Mouse (Mus musculus): Measurements from ENCODE around the gene Slc35e4.
A peak's percentile ranks its signal among the peaks of the same experiment; 100 is the strongest.

DNA sequence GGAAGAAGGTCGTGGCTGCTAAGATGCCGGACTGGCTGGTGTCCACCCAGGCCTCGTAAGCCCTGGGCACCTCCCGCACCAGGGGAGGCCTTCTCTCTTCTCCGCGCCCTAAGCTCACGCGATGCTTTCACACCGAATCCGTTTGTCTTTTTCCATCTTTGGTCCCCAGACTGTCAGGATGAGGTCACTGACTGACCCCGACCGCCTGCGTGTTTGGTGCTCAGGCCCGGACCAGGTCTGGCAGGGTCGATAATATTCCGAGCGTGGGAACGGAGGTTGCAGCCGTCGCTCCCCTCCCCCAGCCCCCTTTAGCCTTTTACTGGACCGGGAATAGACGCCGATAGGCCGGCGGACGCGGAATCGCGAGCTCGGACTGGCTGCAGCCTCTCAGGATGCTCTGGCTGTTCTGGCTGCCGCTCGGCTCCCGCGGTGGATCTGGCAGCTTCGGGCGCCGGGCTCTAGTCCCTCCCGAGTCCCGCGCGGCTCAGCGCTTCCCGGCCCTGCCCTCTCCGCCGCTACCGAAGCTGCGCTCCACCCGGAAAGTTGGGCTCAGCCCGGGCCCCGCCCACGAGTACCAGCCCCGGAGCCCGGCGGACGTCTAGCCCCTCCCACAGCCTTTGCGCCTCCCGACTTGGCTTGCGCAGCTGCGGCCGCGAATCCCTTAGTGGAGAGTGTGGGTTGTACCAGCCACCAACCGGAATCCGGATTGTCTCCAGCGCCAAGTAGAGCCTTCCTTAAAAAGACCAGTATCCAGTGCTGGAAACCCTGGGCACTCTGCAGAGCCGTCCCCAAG lies 952 bp downstream of the Slc35e4 start:
- no peak for TF ChIP-seq MAX (IDR thresholded peaks at IDR 0.05; ENCODE audit: low read depth)
- TF ChIP-seq POLR2AphosphoS2 (IDR thresholded peaks at IDR 0.05; ENCODE audit: insufficient read length, low read depth): peak; percentile 74
- TF ChIP-seq POLR2A (IDR thresholded peaks at IDR 0.05; ENCODE audit: insufficient read length, low read depth): peak; percentile 88
- no peak for TF ChIP-seq CEBPB (IDR thresholded peaks at IDR 0.05; ENCODE audit: insufficient read depth, poor library complexity, severe bottlenecking)
- peak; percentile 51 for TF ChIP-seq E2F4 (IDR thresholded peaks at IDR 0.05; ENCODE audit: insufficient read depth)
- no peak for TF ChIP-seq TCF12 (IDR thresholded peaks at IDR 0.05; ENCODE audit: insufficient read depth, poor library complexity, severe bottlenecking)
- peak in 2 of 3 experiments; percentile 25 to 69 for TF ChIP-seq MYOG (IDR thresholded peaks at IDR 0.05; ENCODE audit: control insufficient read depth in 1 of 3, insufficient read depth in 1 of 3, insufficient read length in 2 of 3, low read depth in 2 of 3)
- TF ChIP-seq SRF (IDR thresholded peaks at IDR 0.05; ENCODE audit: control insufficient read depth, insufficient read length, low read depth): no peak
- no peak for TF ChIP-seq USF1 (IDR thresholded peaks at IDR 0.05; ENCODE audit: low read depth)
- no peak for TF ChIP-seq TCF3 (IDR thresholded peaks at IDR 0.05; ENCODE audit: insufficient read length, low read depth)
- no peak for TF ChIP-seq REST (IDR thresholded peaks at IDR 0.05; ENCODE audit: insufficient read depth, insufficient read length)

All from myocyte (in vitro differentiated cells).